Mouse (Mus musculus) adrenal gland (tissue): ENCODE results near the gene Kcnk2.

Experiments used
- intact Hi-C: fragments of 180-260 bp; cut with DNase I; formaldehyde crosslinking; loops from one replicate; pipeline ENCODE4 v1.15.1; 2025
- long read RNA-seq, 2 experiments: library from polyadenylated mRNA; unstranded; transcript quantifications; one replicate each; pipeline ENCODE4 v2.0.0; 2020; ENCODE audit warnings: borderline replicate concordance in 1 of 2; ENCODE audit not compliant: insufficient replicate concordance in 1 of 2

Gene Kcnk2
- long read RNA-seq, experiment 1, partial matches to known transcripts, result 0 of 5 reads
- long read RNA-seq, experiment 1, other reads (novel, unspliced or antisense), result 4 of 5 reads
- long read RNA-seq, experiment 2, transcript Kcnk2-209 (7 exons, 1,373 nt), result major isoform, 5 of 12 reads
- long read RNA-seq, experiment 2, partial matches to known transcripts, result 0 of 12 reads
- long read RNA-seq, experiment 2, other reads (novel, unspliced or antisense), result 6 of 12 reads

- intact Hi-C loops, result no loop called here
Measured at GRCm38 (mm10) chr1:189402223-189402943, at the start of gene Kcnk2. Kcnk2 (minus strand) TSS chr1:189402273.

GRCm38 (mm10) chr1:189440741-189441140 is 38.7 kb upstream of the Kcnk2 start:
- intact Hi-C loops, result no loop called here

- intact Hi-C loops, result no loop called here
Measured at GRCm38 (mm10) chr1:189437126-189437525, 35.1 kb upstream of the Kcnk2 start.

- intact Hi-C loops, result no loop called here
Measured at GRCm38 (mm10) chr1:189435452-189435851, 33.4 kb upstream of the Kcnk2 start.

GRCm38 (mm10) chr1:189431479-189431878 is 29.4 kb upstream of the Kcnk2 start:
- intact Hi-C loops, result no loop called here

GRCm38 (mm10) chr1:189430534-189430933 is 28.5 kb upstream of the Kcnk2 start:
- intact Hi-C loops, result no loop called here

GRCm38 (mm10) chr1:189429566-189429965 is 27.5 kb upstream of the Kcnk2 start:
- intact Hi-C loops, result no loop called here

- intact Hi-C loops, result no loop called here
Measured at GRCm38 (mm10) chr1:189426252-189426651, 24.2 kb upstream of the Kcnk2 start.

GRCm38 (mm10) chr1:189419914-189420313 is 17.8 kb upstream of the Kcnk2 start:
- intact Hi-C loops, result no loop called here

GRCm38 (mm10) chr1:189409906-189410305 is 7.8 kb upstream of the Kcnk2 start:
- intact Hi-C loops, result no loop called here

- intact Hi-C loops, result no loop called here
Measured at GRCm38 (mm10) chr1:189405221-189405620, 3.1 kb upstream of the Kcnk2 start.

GRCm38 (mm10) chr1:189403546-189403945 is 1.5 kb upstream of the Kcnk2 start:
- intact Hi-C loops, result no loop called here

GRCm38 (mm10) chr1:189403139-189403538 is 1.1 kb upstream of the Kcnk2 start:
- intact Hi-C loops, result no loop called here

- intact Hi-C loops, result no loop called here
Measured at GRCm38 (mm10) chr1:189386848-189387247, 15.2 kb downstream of the Kcnk2 start.

- intact Hi-C loops, result no loop called here
Measured at GRCm38 (mm10) chr1:189386141-189386540, 15.9 kb downstream of the Kcnk2 start.

GRCm38 (mm10) chr1:189367722-189368121 is 34.4 kb downstream of the Kcnk2 start:
- intact Hi-C loops, result no loop called here

- intact Hi-C loops, result no loop called here
Measured at GRCm38 (mm10) chr1:189364188-189364587, 37.9 kb downstream of the Kcnk2 start.

GRCm38 (mm10) chr1:189362579-189362978 is 39.5 kb downstream of the Kcnk2 start:
- intact Hi-C loops, result no loop called here

GRCm38 (mm10) chr1:189359699-189360098 is 42.4 kb downstream of the Kcnk2 start:
- intact Hi-C loops, result no loop called here

- intact Hi-C loops, result no loop called here
Measured at GRCm38 (mm10) chr1:189353887-189354286, 48.2 kb downstream of the Kcnk2 start.

GRCm38 (mm10) chr1:189351804-189352203 is 50.3 kb downstream of the Kcnk2 start:
- intact Hi-C loops, result no loop called here

- intact Hi-C loops, result no loop called here
Measured at GRCm38 (mm10) chr1:189349205-189349604, 52.9 kb downstream of the Kcnk2 start.

GRCm38 (mm10) chr1:189345166-189345565 is 56.9 kb downstream of the Kcnk2 start:
- intact Hi-C loops, result no loop called here
